Mouse (Mus musculus) cortical plate, adult 2 months (tissue): ENCODE measurements around the gene Zfp423.

ENCODE experiments used
- CTCF ChIP-seq: fragments of 200-500 bp; IDR thresholded peaks from 2 replicates; pipeline ENCODE4 v1.5.1; 2011; ENCODE audit warnings: mild to moderate bottlenecking, control low read depth, low read length; ENCODE audit not compliant: insufficient read depth; ENCODE audit errors: extremely low read depth
- POLR2A ChIP-seq: fragments of 200-500 bp; IDR thresholded peaks from 2 replicates; pipeline ENCODE4 v1.6.1; 2011; ENCODE audit warnings: mild to moderate bottlenecking, low read length, control low read depth; ENCODE audit not compliant: insufficient read depth; ENCODE audit errors: extremely low read depth

GRCm38 (mm10) chr8:87928857-87929256, 30.5 kb downstream of the Zfp423 start:
- no peak for TF ChIP-seq POLR2A
- no peak for TF ChIP-seq CTCF
